Mouse (Mus musculus) lung, postnatal 25 days (tissue): ENCODE measurements around the gene Nbas.

Source experiments
- DNase-seq: peaks from one replicate; pipeline ENCODE4 v3.0.0; 2022; ENCODE audit warnings: low spot score

Gene Nbas

GRCm38 (mm10) chr12:13532731-13533365 lies 263.9 kb downstream of the Nbas start:
- no peak for DNase-seq

- no peak for DNase-seq
Observed at GRCm38 (mm10) chr12:13539171-13539570, 270.2 kb downstream of the Nbas start.

- DNase-seq, result no peak
Observed at GRCm38 (mm10) chr12:13543806-13544205, 274.9 kb downstream of the Nbas start.

- no peak for DNase-seq
Observed at GRCm38 (mm10) chr12:13563646-13564289, 294.8 kb downstream of the Nbas start.

- no peak for DNase-seq
Observed at GRCm38 (mm10) chr12:13564330-13564729, 295.4 kb downstream of the Nbas start.

DNA sequence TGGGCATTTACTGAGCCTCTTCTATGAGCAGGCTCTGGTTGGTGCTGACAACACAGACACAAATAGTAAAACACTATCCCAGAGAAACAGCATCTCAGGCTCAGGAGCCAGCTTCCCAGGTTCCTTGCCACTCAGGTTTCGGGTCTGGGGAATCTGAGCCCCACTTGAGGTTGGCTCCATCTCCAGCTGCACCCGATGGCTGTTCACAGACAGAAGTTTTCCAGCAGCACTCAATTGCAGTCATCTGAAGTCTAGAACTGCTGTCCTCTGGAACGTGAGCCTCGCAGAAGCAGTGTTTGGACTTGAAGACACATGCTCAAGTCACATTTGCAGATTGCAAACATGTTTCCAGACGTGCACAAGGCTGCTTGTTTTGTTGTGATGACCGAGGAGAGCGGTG lies 297.5 kb downstream of the Nbas start:
- no peak for DNase-seq

DNA sequence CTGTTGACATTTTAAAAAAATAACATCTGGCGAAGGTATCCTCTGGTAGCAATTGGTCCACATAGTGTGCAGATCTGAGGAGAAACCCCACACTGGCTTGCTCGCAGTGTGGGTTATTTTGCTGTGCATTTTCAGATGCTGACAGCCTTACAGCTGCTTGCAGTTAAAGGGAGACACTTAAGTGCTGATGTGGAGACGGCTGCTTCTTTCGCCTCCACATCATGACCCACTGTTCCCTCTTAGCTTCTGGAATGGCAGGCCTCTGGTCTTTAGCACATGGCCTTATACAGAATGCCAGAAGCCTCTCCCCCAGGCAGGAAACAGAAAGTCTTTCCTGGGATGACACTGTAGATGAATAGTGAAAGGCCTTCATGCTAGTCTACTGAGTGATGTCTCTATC lies 306.2 kb downstream of the Nbas start:
- no peak for DNase-seq

- no peak for DNase-seq
Observed at GRCm38 (mm10) chr12:13575605-13576600, 307.0 kb downstream of the Nbas start.

DNA sequence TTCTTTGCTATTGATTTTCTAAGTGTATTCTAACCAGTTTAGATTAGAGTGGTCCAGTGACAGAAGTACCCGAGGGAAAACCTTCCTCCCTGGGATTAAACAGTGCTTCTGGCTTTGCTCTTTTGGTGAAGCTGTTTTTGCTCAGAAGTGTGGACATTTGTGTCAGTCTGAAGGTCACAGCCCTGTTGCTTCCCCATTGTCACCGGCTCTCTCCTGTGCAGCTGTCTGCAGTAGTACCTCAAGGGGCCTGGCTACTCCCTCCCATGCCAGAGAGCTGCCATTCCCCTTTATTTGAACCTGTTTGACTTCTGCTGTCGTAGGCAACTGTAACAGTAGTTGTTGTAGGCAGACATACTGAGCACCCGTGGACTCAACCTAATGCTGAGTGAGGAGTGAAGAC lies 307.8 kb downstream of the Nbas start:
- no peak for DNase-seq

DNA sequence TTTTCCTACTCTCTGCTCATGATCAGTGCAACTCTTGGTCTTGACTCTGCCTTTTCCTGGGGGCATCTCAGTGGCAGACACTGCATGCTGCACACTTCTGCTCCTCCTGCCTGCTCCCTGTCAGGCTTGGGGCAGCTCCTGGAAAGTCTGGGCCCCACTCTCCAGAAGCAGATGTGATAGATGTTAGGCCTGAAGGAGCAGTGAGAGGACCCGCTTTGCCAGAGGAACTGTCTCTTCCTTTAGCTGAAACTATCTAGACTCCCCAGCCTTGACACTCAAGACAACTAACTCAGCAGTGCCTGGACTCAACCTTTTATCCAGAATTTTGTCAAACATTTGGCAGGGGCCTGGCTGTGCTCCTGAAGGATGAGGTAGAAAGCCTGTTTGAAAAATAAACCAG lies 311.9 kb downstream of the Nbas start:
- DNase-seq, result no peak

GRCm38 (mm10) chr12:13583386-13583785 lies 314.5 kb downstream of the Nbas start:
- no peak for DNase-seq

DNA sequence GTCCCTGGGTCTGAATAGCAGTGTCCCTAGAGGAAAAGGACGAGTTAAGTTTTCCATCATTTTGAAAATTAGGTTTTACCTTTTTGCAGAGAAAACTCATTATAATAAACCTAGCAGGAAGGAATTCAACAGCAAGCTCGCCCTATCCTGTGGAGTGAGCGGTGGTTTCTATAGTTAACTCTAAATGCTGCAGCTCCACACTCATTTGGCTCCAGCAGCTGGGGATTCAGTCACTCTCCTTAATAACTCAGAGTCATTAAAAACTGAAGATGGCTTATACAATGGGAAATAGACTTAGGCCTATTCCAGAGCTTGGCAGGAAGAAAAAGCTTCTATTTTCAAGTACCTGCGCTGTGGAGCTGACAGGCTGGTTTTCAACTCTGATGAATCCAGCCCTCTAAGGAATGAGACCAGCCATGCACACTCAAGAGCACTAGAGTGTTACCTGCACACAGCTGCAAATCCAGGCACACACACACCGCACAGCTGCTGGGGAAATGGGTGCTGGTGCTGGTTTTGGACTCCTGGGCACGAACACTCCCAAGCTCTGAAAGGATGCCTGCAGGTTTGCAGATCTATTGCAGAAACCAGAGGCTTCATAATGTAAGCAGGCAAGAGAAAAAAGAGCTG lies 316.7 kb downstream of the Nbas start:
- DNase-seq, result no peak

GRCm38 (mm10) chr12:13587675-13588074 lies 318.7 kb downstream of the Nbas start:
- DNase-seq, result no peak

DNA sequence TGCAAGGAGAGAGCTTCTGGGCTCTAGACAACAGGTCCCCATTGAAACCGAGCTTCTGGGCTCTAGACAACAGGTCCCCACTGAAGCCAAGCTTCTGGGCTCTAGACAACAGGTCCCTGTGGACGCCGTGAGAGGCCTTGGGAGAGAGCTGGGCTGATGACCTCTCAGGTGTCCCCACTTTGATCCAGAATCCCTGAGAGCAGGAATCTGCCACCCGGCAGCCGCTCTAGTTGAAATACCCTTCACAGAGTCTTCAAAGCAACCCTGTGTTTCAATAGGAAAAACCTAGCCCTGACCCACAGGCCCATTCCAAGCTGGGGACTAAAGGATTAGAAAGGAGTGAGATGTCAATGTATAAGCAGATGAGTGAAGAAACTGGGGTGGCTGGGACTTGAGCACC lies 320.1 kb downstream of the Nbas start:
- no peak for DNase-seq

- no peak for DNase-seq
Observed at GRCm38 (mm10) chr12:13594746-13595469, 326.0 kb downstream of the Nbas start.

DNA sequence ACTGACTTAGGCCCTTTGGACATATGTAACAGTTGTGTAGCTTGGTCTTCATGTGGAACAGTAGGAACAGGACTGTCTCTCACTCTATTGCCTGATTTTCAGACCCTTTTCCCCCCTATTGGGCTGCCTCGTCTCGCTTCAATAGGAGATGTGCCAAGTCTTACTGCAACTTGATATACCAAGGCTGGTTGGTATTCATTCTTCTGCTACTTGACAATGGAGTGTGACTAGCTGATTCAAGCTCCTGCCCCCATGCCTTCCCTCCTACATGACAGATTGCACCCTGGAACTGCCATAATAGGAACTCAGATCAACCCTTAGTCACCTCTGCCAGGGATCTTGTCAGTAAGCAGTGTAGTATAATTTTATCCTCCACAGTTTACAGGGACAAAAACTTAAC lies 328.1 kb downstream of the Nbas start:
- DNase-seq, result no peak

DNA sequence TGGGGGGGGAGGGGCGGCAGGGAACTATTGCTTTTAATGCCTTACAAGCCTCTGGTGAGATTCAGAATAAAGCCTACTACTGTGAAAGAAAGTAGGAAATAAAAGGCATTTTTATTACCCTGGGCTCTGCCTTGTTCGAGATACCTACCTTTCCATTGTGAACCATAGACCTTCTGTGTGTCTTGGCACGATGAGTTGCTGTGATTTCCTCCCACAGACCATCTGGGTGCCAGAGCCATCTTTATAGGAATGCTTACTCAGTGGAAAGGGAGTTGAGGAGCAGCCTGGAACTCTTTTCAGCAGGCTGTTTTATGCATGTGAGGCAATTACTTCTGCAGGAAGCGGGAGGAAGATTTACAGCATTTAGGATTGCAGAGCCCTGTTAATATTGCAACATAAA lies 329.6 kb downstream of the Nbas start:
- DNase-seq, result no peak

DNA sequence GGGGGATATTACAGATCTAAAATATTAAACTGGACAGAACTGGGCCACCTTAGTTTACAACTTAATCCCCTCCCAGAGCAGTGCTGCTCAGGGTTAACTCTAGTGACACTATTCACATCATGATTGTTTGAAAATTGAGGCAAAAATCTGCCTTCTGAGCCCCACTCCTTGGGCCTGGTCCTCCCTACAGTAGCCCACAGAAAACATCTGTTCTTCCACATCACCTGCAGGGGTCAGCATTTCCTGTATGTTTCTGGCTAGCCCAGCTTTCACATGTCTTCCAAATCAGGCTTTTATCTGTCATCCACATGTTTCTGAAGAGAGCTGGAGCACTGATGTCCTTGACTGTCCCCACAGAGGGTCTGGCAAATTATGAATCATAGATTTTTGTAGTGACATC lies 333.5 kb downstream of the Nbas start:
- no peak for DNase-seq

- DNase-seq, result no peak
Observed at GRCm38 (mm10) chr12:13607021-13607420, 338.1 kb downstream of the Nbas start.

DNA sequence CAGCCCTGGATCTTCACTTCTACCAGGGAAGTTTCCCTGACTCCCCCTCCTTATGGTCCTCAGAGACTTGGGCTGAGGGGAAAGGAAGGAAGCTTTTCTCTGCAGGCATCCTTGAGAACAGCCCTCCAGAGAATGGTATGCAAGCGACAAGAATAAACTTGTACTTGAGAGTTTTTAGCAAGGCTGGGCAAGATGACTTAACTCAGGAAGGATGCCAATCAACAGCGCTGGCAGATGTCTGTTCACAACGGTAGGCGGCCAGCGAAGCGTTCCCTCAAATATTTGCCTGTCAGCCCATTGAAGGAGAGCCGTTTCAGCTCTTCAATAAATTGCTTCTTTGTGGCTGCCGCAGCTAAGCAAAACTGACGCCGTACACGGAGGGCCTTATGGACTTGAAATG lies 340.1 kb downstream of the Nbas start:
- no peak for DNase-seq

- no peak for DNase-seq
Observed at GRCm38 (mm10) chr12:13613041-13613440, 344.1 kb downstream of the Nbas start.

DNA sequence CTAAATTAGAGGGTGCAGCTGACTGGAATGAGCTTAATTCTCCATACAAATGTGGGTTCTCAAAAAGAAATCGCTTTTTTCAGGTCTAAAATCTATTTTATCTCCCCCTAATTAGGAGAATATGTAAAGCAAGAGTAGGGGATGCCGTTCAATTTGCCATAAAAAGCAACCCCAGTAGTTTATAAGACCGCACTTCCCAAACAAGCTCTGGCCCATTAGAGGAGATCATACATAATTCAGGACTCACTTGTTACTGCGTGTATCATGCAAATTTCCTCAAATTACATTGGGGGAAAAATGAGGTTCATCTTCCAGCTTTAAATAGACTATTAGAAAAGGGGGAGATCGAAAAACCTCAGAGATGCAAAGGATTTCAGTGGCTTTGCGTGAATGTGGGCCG lies 346.7 kb downstream of the Nbas start:
- DNase-seq, result no peak
